Mouse (Mus musculus): ENCODE measurements around the gene Lrrc1. TPM values are rescaled to one million over a fixed set of nuclear protein-coding genes. Genes with fewer than 3 reads are reported as not detected.
A peak's percentile ranks its signal among the peaks of the same experiment; 100 is the strongest.

The Lrrc1 gene
- total and polyA plus RNA-seq, 2 experiments from 2014 or later, result 7.4 to 19.8 TPM

- DNase-seq (ENCODE audit: low spot score) (no peak), ATAC-seq (no peak)
- Histone ChIP-seq H3K4me1 (ENCODE audit: insufficient read depth, low read length) (no peaks in the 10 kb centered on the region), H3K36me3 (ENCODE audit: insufficient read depth, low read length) (no peaks in the 10 kb centered on the region), H3K9ac (replicated peaks; ENCODE audit: low read length) (no peak overlapping the region), H3K27me3 (ENCODE audit: insufficient read depth, low read length) (no peaks in the 10 kb centered on the region), H3K27ac (no peak overlapping the region), H3K4me3 (ENCODE audit: low read length) (no peak overlapping the region), H3K9me3 (ENCODE audit: low read length) (no peaks in the 10 kb centered on the region), H3K4me2 (ENCODE audit: low read depth, low read length) (no peak overlapping the region)
- 92% methylated on average over 4 of the region's 4 CpGs for WGBS
- TF ChIP-seq CTCF (IDR thresholded peaks at IDR 0.05; ENCODE audit: low read depth), result no peak
These were observed 140.2 kb downstream of the Lrrc1 start for GRCm38 (mm10) chr9:77404458-77404857.

- no peak for ATAC-seq
- Histone ChIP-seq H3K4me3 (ENCODE audit: low read length) (no peak overlapping the region), H3K27me3 (ENCODE audit: insufficient read depth, low read length) (no peaks in the 10 kb centered on the region), H3K9ac (replicated peaks; ENCODE audit: low read length) (no peak overlapping the region), H3K4me1 (ENCODE audit: insufficient read depth, low read length) (no peaks in the 10 kb centered on the region), H3K9me3 (ENCODE audit: low read length) (no peaks in the 10 kb centered on the region), H3K4me2 (ENCODE audit: low read depth, low read length) (no peak overlapping the region), H3K27ac (no peak overlapping the region), H3K36me3 (ENCODE audit: insufficient read depth, low read length) (no peaks in the 10 kb centered on the region)
- no peak for DNase-seq (ENCODE audit: low spot score)
- no peak for TF ChIP-seq CTCF (IDR thresholded peaks at IDR 0.05; ENCODE audit: low read depth)
- WGBS, result 90% methylated on average over 6 of the region's 6 CpGs
These were observed 140.7 kb downstream of the Lrrc1 start for GRCm38 (mm10) chr9:77403961-77404360.

GRCm38 (mm10) chr9:77402971-77403370, 141.7 kb downstream of the Lrrc1 start:
- WGBS, result 84% methylated on average over 1 of the region's 1 CpGs
- no peaks in the 10 kb centered on the region for H3K36me3 ChIP-seq (ENCODE audit: insufficient read depth, low read length)
- no peak; the same call in 1 of the 2 replicates for ATAC-seq
- no peaks in the 10 kb centered on the region for H3K9me3 ChIP-seq (ENCODE audit: low read length)
- no peak overlapping the region for H3K27ac ChIP-seq
- no peak overlapping the region for H3K9ac ChIP-seq (replicated peaks; ENCODE audit: low read length)
- no peak for TF ChIP-seq CTCF (IDR thresholded peaks at IDR 0.05; ENCODE audit: low read depth)
- no peak for DNase-seq (ENCODE audit: low spot score)
- H3K4me3 ChIP-seq (ENCODE audit: low read length), result no peak overlapping the region
- no peak overlapping the region for H3K4me2 ChIP-seq (ENCODE audit: low read depth, low read length)
- H3K4me1 ChIP-seq (ENCODE audit: insufficient read depth, low read length), result no peaks in the 10 kb centered on the region
- H3K27me3 ChIP-seq (ENCODE audit: insufficient read depth, low read length), result no peaks in the 10 kb centered on the region

- no peaks in the 10 kb centered on the region for H3K36me3 ChIP-seq (ENCODE audit: insufficient read depth, low read length)
- TF ChIP-seq CTCF (IDR thresholded peaks at IDR 0.05; ENCODE audit: low read depth), result no peak
- WGBS, result 93% methylated on average over 5 of the region's 5 CpGs
- H3K27me3 ChIP-seq (ENCODE audit: insufficient read depth, low read length), result no peaks in the 10 kb centered on the region
- H3K4me1 ChIP-seq (ENCODE audit: insufficient read depth, low read length), result no peaks in the 10 kb centered on the region
- H3K4me2 ChIP-seq (ENCODE audit: low read depth, low read length), result no peak overlapping the region
- no peaks in the 10 kb centered on the region for H3K9me3 ChIP-seq (ENCODE audit: low read length)
- no peak overlapping the region for H3K27ac ChIP-seq
- DNase-seq (ENCODE audit: low spot score) (no peak), ATAC-seq (no peak)
- no peak overlapping the region for H3K4me3 ChIP-seq (ENCODE audit: low read length)
- no peak overlapping the region for H3K9ac ChIP-seq (replicated peaks; ENCODE audit: low read length)
These were observed 144.9 kb downstream of the Lrrc1 start for GRCm38 (mm10) chr9:77399801-77400200.

GRCm38 (mm10) chr9:77398856-77399631, 145.6 kb downstream of the Lrrc1 start:
- H3K4me3 ChIP-seq (ENCODE audit: low read length), result no peak overlapping the region
- H3K27me3 ChIP-seq (ENCODE audit: insufficient read depth, low read length), result no peaks in the 10 kb centered on the region
- no peaks in the 10 kb centered on the region for H3K36me3 ChIP-seq (ENCODE audit: insufficient read depth, low read length)
- no peaks in the 10 kb centered on the region for H3K9me3 ChIP-seq (ENCODE audit: low read length)
- WGBS, result 72% methylated on average over 13 of the region's 13 CpGs
- H3K9ac ChIP-seq (replicated peaks; ENCODE audit: low read length), result no peak overlapping the region
- H3K4me1 ChIP-seq (ENCODE audit: insufficient read depth, low read length), result no peaks in the 10 kb centered on the region
- TF ChIP-seq CTCF (IDR thresholded peaks at IDR 0.05; ENCODE audit: low read depth), result no peak
- no peak overlapping the region for H3K4me2 ChIP-seq (ENCODE audit: low read depth, low read length)
- ATAC-seq (peak; percentile 55; the same call in 1 of the 2 replicates), DNase-seq (ENCODE audit: low spot score) (peak; percentile 31)
- H3K27ac ChIP-seq, result no peak overlapping the region

- ATAC-seq, result no peak
These were observed 147.6 kb downstream of the Lrrc1 start for GRCm38 (mm10) chr9:77397027-77397426.

GRCm38 (mm10) chr9:77391248-77391647, 153.4 kb downstream of the Lrrc1 start:
- WGBS, result 88% methylated on average over 10 of the region's 10 CpGs
- H3K9ac ChIP-seq (replicated peaks; ENCODE audit: low read length), result no peak overlapping the region
- H3K4me2 ChIP-seq (ENCODE audit: low read depth, low read length), result no peak overlapping the region
- H3K4me1 ChIP-seq (ENCODE audit: insufficient read depth, low read length), result no peaks in the 10 kb centered on the region
- H3K9me3 ChIP-seq (ENCODE audit: low read length), result no peaks in the 10 kb centered on the region
- H3K4me3 ChIP-seq (ENCODE audit: low read length), result no peak overlapping the region
- no peaks in the 10 kb centered on the region for H3K36me3 ChIP-seq (ENCODE audit: insufficient read depth, low read length)
- H3K27me3 ChIP-seq (ENCODE audit: insufficient read depth, low read length), result no peaks in the 10 kb centered on the region
- DNase-seq (ENCODE audit: low spot score), result no peak
- H3K27ac ChIP-seq, result no peak overlapping the region
- TF ChIP-seq CTCF (IDR thresholded peaks at IDR 0.05; ENCODE audit: low read depth), result no peak
- ATAC-seq, result no peak

More at GRCm38 (mm10) chr9:77397027-77397426, 147.6 kb downstream of the Lrrc1 start:
- Histone ChIP-seq H3K27ac (no peak overlapping the region), H3K4me3 (ENCODE audit: low read length) (no peak overlapping the region), H3K9ac (replicated peaks; ENCODE audit: low read length) (no peak overlapping the region), H3K9me3 (ENCODE audit: low read length) (no peaks in the 10 kb centered on the region), H3K4me1 (ENCODE audit: insufficient read depth, low read length) (no peaks in the 10 kb centered on the region), H3K27me3 (ENCODE audit: insufficient read depth, low read length) (no peaks in the 10 kb centered on the region), H3K36me3 (ENCODE audit: insufficient read depth, low read length) (no peaks in the 10 kb centered on the region), H3K4me2 (ENCODE audit: low read depth, low read length) (no peak overlapping the region)
- no peak for TF ChIP-seq CTCF (IDR thresholded peaks at IDR 0.05; ENCODE audit: low read depth)
- WGBS, result 77% methylated on average over 4 of the region's 4 CpGs
- DNase-seq (ENCODE audit: low spot score), result no peak
